Mouse (Mus musculus) intestine, embryonic 16.5 days (tissue): ENCODE data around the gene Fcho1. TPM values are rescaled to one million over a fixed set of nuclear protein-coding genes. Genes with fewer than 3 reads are reported as not detected.
"Not testable (repeated sequence)": the region's sequence is repeated elsewhere in the genome, so short reads cannot be mapped to it uniquely, and the experiment has no call there.

Source experiments
- ATAC-seq: fragments of 200-750 bp; cut with Nextera tagmentation; 2 replicates; pipeline ENCODE4 v1.8.0; 2017; ENCODE audit warnings: moderate TSS enrichment, moderate library complexity
- H3K27ac ChIP-seq: fragments of 300-500 bp; sonication (generic); 2 replicates; pipeline ENCODE4 v1.5.1; 2014; ENCODE audit warnings: mild to moderate bottlenecking, low read length
- H3K27me3 ChIP-seq: fragments of 300-500 bp; sonication (generic); replicated peaks from 2 replicates; pipeline ENCODE4 v1.6.1; 2014; ENCODE audit warnings: low read length, control low read depth, mixed read lengths; ENCODE audit not compliant: control insufficient read depth, insufficient read depth
- H3K36me3 ChIP-seq: fragments of 300-500 bp; sonication (generic); 2 replicates; pipeline ENCODE4 v1.6.1; 2014; ENCODE audit warnings: low read length, control low read depth; ENCODE audit not compliant: control insufficient read depth, insufficient read depth
- H3K4me1 ChIP-seq: fragments of 300-500 bp; sonication (generic); 2 replicates; pipeline ENCODE4 v1.6.1; 2014; ENCODE audit warnings: low read length, control low read depth, mixed read lengths; ENCODE audit not compliant: control insufficient read depth, insufficient read depth
- H3K4me2 ChIP-seq: fragments of 300-500 bp; sonication (generic); 2 replicates; pipeline ENCODE4 v1.6.1; 2014; ENCODE audit warnings: low read depth, low read length, control low read depth
- H3K4me3 ChIP-seq: fragments of 300-500 bp; sonication (generic); 2 replicates; pipeline ENCODE4 v1.5.1; 2014; ENCODE audit warnings: mild to moderate bottlenecking, low read length
- H3K9ac ChIP-seq: fragments of 300-500 bp; sonication (generic); 2 replicates; pipeline ENCODE4 v1.6.1; 2014; ENCODE audit warnings: low read depth, low read length
- H3K9me3 ChIP-seq: fragments of 300-500 bp; sonication (generic); 2 replicates; pipeline ENCODE4 v1.6.1; 2016; ENCODE audit warnings: low read length, control low read depth; ENCODE audit not compliant: control insufficient read depth
- WGBS: fragments of 180-500 bp; shearing (Covaris S2); extraction: QIAGEN DNeasy Blood & Tissue Kit; methylation state at CpG from one replicate; pipeline ENCODE4 v1.1.7; 2014; 5-methylcytosine and 5-hydroxymethylcytosine counted together
- polyA plus RNA-seq: library from polyadenylated mRNA; unstranded; fragments of >200 nt; fragmentation: Nextera tagmentation; extraction: Ambion mirVana; gene quantifications from 2 replicates; pipeline ENCODE4 v1.2.1, GENCODE M21; 2015

Gene Fcho1
- polyA plus RNA-seq, 1 experiment from 2014 or later, result 5.0 TPM

GRCm38 (mm10) chr8:71742783-71743182 is 17.3 kb upstream of the Fcho1 start:
- Histone ChIP-seq H3K9ac (no peak overlapping the region), H3K4me3 (no peak overlapping the region), H3K36me3 (no peaks in the 10 kb centered on the region), H3K9me3 (no peaks in the 10 kb centered on the region), H3K4me1 (peaks cover 3% of the 10 kb centered on the region; the same call in 1 of the 2 replicates), H3K4me2 (no peak overlapping the region), H3K27ac (no peak overlapping the region), H3K27me3 (no peaks in the 10 kb centered on the region)
- no peak for ATAC-seq
- 71% methylated on average over 2 of the region's 2 CpGs for WGBS

- 4% methylated on average over 19 of the region's 19 CpGs for whole genome bisulfite sequencing
- H3K9ac ChIP-seq, result no peak overlapping the region
- H3K4me3 ChIP-seq, result peak overlapping the region; percentile 32
These were observed 16.2 kb upstream of the Fcho1 start for GRCm38 (mm10) chr8:71741687-71742114.

DNA sequence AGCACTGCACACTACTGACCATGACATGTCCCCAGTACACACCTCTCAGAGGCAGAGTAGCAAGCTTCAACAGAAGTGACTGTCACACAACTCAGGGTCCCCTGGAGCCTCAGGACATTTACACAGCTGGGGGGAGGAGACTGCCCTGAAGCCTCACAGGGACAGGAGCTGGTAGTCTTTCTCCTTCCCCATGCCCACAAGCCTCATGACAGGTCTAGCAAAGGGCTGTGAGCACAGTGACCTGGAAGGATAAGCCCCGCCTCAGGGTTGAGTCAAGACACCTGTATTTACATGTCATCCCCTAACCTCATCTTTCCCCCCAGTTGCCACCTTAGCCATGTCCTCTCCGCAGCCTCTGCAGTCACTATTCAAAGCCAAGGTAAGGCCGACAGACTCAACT is 15.7 kb upstream of the Fcho1 start:
- H3K4me1 ChIP-seq, result peaks cover 3% of the 10 kb centered on the region; the same call in 1 of the 2 replicates
- no peak overlapping the region for H3K27ac ChIP-seq
- H3K9me3 ChIP-seq, result no peaks in the 10 kb centered on the region
- ATAC-seq, result no peak
- H3K27me3 ChIP-seq, result no peaks in the 10 kb centered on the region
- WGBS, result 29% methylated on average over 3 of the region's 3 CpGs
- H3K4me3 ChIP-seq, result peak overlapping the region; percentile 32; the same call in 1 of the 2 replicates
- no peak overlapping the region for H3K9ac ChIP-seq
- peak overlapping the region; percentile 61 for H3K4me2 ChIP-seq
- no peaks in the 10 kb centered on the region for H3K36me3 ChIP-seq

More at GRCm38 (mm10) chr8:71741687-71742114, 16.2 kb upstream of the Fcho1 start:
- Histone ChIP-seq H3K36me3 (no peaks in the 10 kb centered on the region), H3K4me1 (peaks cover 3% of the 10 kb centered on the region; the same call in 1 of the 2 replicates), H3K27me3 (no peaks in the 10 kb centered on the region), H3K27ac (no peak overlapping the region), H3K4me2 (peak overlapping the region; percentile 61), H3K9me3 (no peaks in the 10 kb centered on the region)
- peak; percentile 73 for ATAC-seq

DNA sequence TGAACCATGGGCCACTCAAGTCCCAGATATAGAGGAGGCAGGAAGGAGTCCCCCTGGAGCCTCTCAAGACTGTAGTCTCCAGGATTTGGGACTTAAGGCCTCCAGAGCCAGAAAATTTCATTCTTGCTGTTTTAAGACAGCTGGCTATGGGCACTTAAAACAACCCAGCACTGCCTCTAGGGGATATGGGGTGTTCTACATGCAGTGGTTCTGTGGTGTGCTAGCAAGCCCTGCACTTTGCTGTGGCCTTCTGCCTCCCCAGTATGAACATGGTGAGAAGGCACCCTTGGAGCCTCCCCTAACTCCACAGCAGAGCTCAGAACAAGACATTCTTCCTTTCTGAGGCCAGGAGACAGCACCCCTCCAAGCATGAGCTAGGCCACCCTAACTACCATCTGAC is 12.8 kb upstream of the Fcho1 start:
- H3K4me1 ChIP-seq, ATAC-seq: not testable (repeated sequence)

DNA sequence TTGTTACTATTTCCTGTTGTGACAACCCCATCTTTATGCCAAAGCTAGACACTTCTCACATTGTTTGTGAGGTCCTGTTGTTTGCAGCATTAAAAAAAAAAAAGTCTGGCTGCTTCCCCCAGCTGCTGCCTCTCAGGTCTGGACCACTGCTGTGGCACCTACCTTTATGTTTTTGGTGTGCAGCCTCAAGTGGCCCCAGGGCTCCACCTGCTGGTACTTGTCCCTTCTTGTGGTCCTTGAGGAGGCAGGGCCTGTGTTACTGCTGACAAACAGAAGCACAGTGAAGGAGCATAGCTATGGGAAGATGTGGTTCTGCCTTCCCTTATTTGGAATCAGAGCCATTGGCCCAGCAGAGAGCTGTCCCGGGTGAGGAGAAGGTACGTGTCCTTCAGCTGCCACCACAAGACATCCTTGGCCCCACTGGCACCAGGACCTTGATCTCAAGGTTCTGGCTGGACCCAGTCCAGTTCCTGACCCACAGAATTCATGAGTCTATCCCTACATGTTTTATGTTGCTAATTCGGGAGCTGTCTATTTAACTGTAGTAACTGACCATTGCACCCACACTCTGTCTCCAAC is 6.2 kb upstream of the Fcho1 start:
- Histone ChIP-seq H3K27ac (no peak overlapping the region), H3K4me2 (no peak overlapping the region), H3K4me1 (peaks cover 6% of the 10 kb centered on the region; the same call in 1 of the 2 replicates), H3K4me3 (no peak overlapping the region), H3K9me3 (no peaks in the 10 kb centered on the region), H3K9ac (no peak overlapping the region), H3K36me3 (no peaks in the 10 kb centered on the region), H3K27me3 (no peaks in the 10 kb centered on the region)
- ATAC-seq, result no peak
- WGBS, result 55% methylated on average over 3 of the region's 3 CpGs

More for the DNA sequence above, 12.8 kb upstream of the Fcho1 start:
- not testable (repeated sequence) for H3K27me3 ChIP-seq, H3K36me3 ChIP-seq, H3K9ac ChIP-seq, H3K27ac ChIP-seq, H3K4me3 ChIP-seq, H3K4me2 ChIP-seq, H3K9me3 ChIP-seq

GRCm38 (mm10) chr8:71728826-71729620 is 3.5 kb upstream of the Fcho1 start:
- H3K27ac ChIP-seq, result no peak overlapping the region
- H3K4me3 ChIP-seq, result peak overlapping the region; percentile 41
- H3K27me3 ChIP-seq, result 0 out of 2 replicates have a peak, but pooled peaks cover 3% of the 10 kb centered on the region
- peak overlapping the region; percentile 62 for H3K4me2 ChIP-seq
- 0 out of 2 replicates have a peak overlapping the region, but pooled peaks have one; percentile 59 for H3K9ac ChIP-seq
- no peaks in the 10 kb centered on the region for H3K9me3 ChIP-seq
- peaks cover 12% of the 10 kb centered on the region for H3K4me1 ChIP-seq
- no peak for ATAC-seq
- H3K36me3 ChIP-seq, result no peaks in the 10 kb centered on the region
- WGBS, result 4% methylated on average over 16 of the region's 16 CpGs

- 0 out of 2 replicates have a peak, but pooled peaks cover 3% of the 10 kb centered on the region for H3K27me3 ChIP-seq
- no peaks in the 10 kb centered on the region for H3K9me3 ChIP-seq
- no peak overlapping the region for H3K27ac ChIP-seq
- peak; percentile 32 for ATAC-seq
- H3K36me3 ChIP-seq, result no peaks in the 10 kb centered on the region
- peak overlapping the region; percentile 41 for H3K4me3 ChIP-seq
- peak overlapping the region; percentile 62 for H3K4me2 ChIP-seq
- WGBS, result 7% methylated on average over 20 of the region's 21 CpGs
- H3K4me1 ChIP-seq, result peaks cover 12% of the 10 kb centered on the region
- H3K9ac ChIP-seq, result peak overlapping the region; percentile 59
These were observed 2.8 kb upstream of the Fcho1 start for GRCm38 (mm10) chr8:71728240-71728785.

- Histone ChIP-seq H3K27ac (no peak overlapping the region), H3K4me3 (no peak overlapping the region), H3K9me3 (no peaks in the 10 kb centered on the region), H3K4me1 (peaks cover 12% of the 10 kb centered on the region), H3K27me3 (0 out of 2 replicates have a peak, but pooled peaks cover 3% of the 10 kb centered on the region), H3K9ac (no peak overlapping the region), H3K36me3 (no peaks in the 10 kb centered on the region), H3K4me2 (no peak overlapping the region)
- no peak for ATAC-seq
- 59% methylated on average over 4 of the region's 4 CpGs for WGBS
These were observed 1.1 kb downstream of the Fcho1 start for GRCm38 (mm10) chr8:71724389-71724788.

DNA sequence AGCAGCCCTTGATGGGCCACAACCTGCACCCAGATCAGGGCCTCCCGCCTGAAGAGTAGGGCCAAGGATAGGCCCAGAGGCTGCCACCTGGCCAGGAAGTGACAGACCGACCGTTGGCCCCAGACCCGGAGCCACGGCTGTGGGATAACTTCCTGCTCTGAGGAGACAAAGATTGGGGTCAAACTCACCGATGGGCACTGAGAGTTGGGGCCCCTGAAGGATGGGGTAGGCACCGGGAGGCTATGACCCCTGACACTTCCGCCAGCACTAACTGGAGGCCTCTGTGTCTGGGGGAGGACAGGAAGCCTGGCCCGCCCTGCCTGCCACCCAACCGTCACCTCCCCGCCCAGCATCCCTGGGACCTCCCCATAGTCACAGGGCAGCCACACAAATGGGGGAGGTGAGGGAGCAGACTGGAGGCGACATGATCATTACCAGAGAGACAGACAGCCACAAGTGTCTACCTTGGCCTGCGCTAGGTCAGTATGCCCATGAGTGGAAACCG is 2.4 kb downstream of the Fcho1 start:
- no peak overlapping the region for H3K4me2 ChIP-seq
- H3K4me1 ChIP-seq, result peaks cover 6% of the 10 kb centered on the region; the same call in 1 of the 2 replicates
- H3K36me3 ChIP-seq, result no peaks in the 10 kb centered on the region
- no peak overlapping the region for H3K9ac ChIP-seq
- no peak overlapping the region for H3K27ac ChIP-seq
- 0 out of 2 replicates have a peak, but pooled peaks cover 3% of the 10 kb centered on the region for H3K27me3 ChIP-seq
- H3K9me3 ChIP-seq, result no peaks in the 10 kb centered on the region
- H3K4me3 ChIP-seq, result no peak overlapping the region
- no peak for ATAC-seq
- WGBS, result 61% methylated on average over 14 of the region's 14 CpGs
